Mouse (Mus musculus): ENCODE data around the gene Fetub. TPM values are rescaled to one million over a fixed set of nuclear protein-coding genes. Genes with fewer than 3 reads are reported as not detected.

Gene Fetub
- total RNA-seq (2023) = not detected in 2 replicates

GRCm38 (mm10) chr16:22918034-22918433 lies at the start of gene Fetub:
Gene Fetub, plus strand, starts transcription at chr16:22918334.

GRCm38 (mm10) chr16:22890683-22891510 lies 27.2 kb upstream of the Fetub start, which contains the start of gene Ahsg:
Gene Ahsg, plus strand, starts transcription at chr16:22891277.

GRCm38 (mm10) chr16:22950840-22951395 lies 32.8 kb downstream of the Fetub start, which contains the start of gene Hrg:
Gene Hrg, plus strand, starts transcription at chr16:22951072.

Other genes starting within 250 kb of the Fetub start
- not detected in 2 replicates for gene Crygs, start 106.8 kb upstream of the Fetub start, total RNA-seq (2023)
- gene Tbccd1, start 60.7 kb upstream of the Fetub start, total RNA-seq (2023) = 7.6 and 10.4 TPM in 2 replicates
- gene Dnajb11, start 60.5 kb upstream of the Fetub start, total RNA-seq (2023) = 52.9 and 62.5 TPM in 2 replicates
- gene Ahsg, start 27.1 kb upstream of the Fetub start, total RNA-seq (2023) = not detected in 2 replicates
- not detected in 2 replicates for gene Hrg, start 32.7 kb downstream of the Fetub start, total RNA-seq (2023)
- not detected in 2 replicates for gene Kng2, start 111.1 kb downstream of the Fetub start, total RNA-seq (2023)
- gene Kng1, start 139.5 kb downstream of the Fetub start, total RNA-seq (2023) = 0.32 TPM in 1 of 2 replicates, not detected in the other
- gene Eif4a2, start 189.1 kb downstream of the Fetub start, total RNA-seq (2023) = 392 and 448 TPM in 2 replicates
- 13.1 and 15.5 TPM in 2 replicates for gene Rfc4, start 209.4 kb downstream of the Fetub start, total RNA-seq (2023)
- gene Adipoq, start 228.2 kb downstream of the Fetub start, total RNA-seq (2023) = not detected in 2 replicates